Mouse (Mus musculus) ES-E14 (cell line): Measurements from ENCODE around the gene Herc4. TPM values are rescaled to one million over a fixed set of nuclear protein-coding genes. Genes with fewer than 3 reads are reported as not detected.

Source experiments
- DNase-seq: peaks from one replicate; pipeline ENCODE4 v3.0.0-alpha.2; 2013; ENCODE audit warnings: low read depth, low spot score
- H3K27ac ChIP-seq: 2 replicates; pipeline ENCODE4 v1.5.1; 2012; ENCODE audit warnings: low read depth, mild to moderate bottlenecking, low read length, moderate library complexity, mixed read lengths; ENCODE audit not compliant: poor library complexity, insufficient read depth, severe bottlenecking
- H3K36me3 ChIP-seq: 2 replicates; pipeline ENCODE4 v1.6.1; 2012; ENCODE audit warnings: mild to moderate bottlenecking, low read length, moderate library complexity, mixed read lengths; ENCODE audit not compliant: control insufficient read depth, poor library complexity, insufficient read depth, severe bottlenecking
- H3K4me1 ChIP-seq, 2 experiments: fragments of 150-350 bp in 1 of 2; sonication (generic) in 1 of 2; 2 replicates each; pipeline ENCODE4 v1.6.1; 2012; ENCODE audit warnings: low read length in 2 of 2, mild to moderate bottlenecking in 1 of 2, mixed read lengths in 1 of 2; ENCODE audit not compliant: control insufficient read depth in 2 of 2, insufficient read depth in 2 of 2, poor library complexity in 1 of 2
- H3K4me3 ChIP-seq, 2 experiments: fragments of 150-350 bp in 1 of 2; sonication (generic) in 1 of 2; 2 replicates each; pipeline ENCODE4 v1.5.1; 2012; ENCODE audit warnings: low read length in 2 of 2, low read depth in 1 of 2, mild to moderate bottlenecking in 1 of 2, mixed read lengths in 1 of 2; ENCODE audit not compliant: insufficient read depth in 1 of 2, poor library complexity in 1 of 2, severe bottlenecking in 1 of 2
- H3K9ac ChIP-seq: 2 replicates; pipeline ENCODE4 v1.6.1; 2012; ENCODE audit warnings: low read depth, mild to moderate bottlenecking, low read length, mixed read lengths; ENCODE audit not compliant: poor library complexity, insufficient read depth, severe bottlenecking
- H3K9me3 ChIP-seq: fragments of 150-350 bp; sonication (generic); 2 replicates; pipeline ENCODE4 v1.6.1; 2012; ENCODE audit warnings: low read depth, mild to moderate bottlenecking, low read length; ENCODE audit not compliant: control insufficient read depth, insufficient read depth
- CHD2 ChIP-seq: IDR thresholded peaks from 2 replicates; pipeline ENCODE4 v1.6.1; 2014; ENCODE audit warnings: mild to moderate bottlenecking, low read depth, low read length, inconsistent platforms
- HCFC1 ChIP-seq: IDR thresholded peaks from 2 replicates; pipeline ENCODE4 v1.6.1; 2012; ENCODE audit warnings: low read length, inconsistent platforms, borderline replicate concordance; ENCODE audit not compliant: insufficient read depth
- MAFK ChIP-seq: IDR thresholded peaks from 2 replicates; pipeline ENCODE4 v1.6.1; 2014; ENCODE audit warnings: mild to moderate bottlenecking, low read depth, low read length, inconsistent platforms; ENCODE audit not compliant: insufficient read depth
- ZC3H11A ChIP-seq: IDR thresholded peaks from 2 replicates; pipeline ENCODE4 v1.6.1; 2012; ENCODE audit warnings: low read depth, mild to moderate bottlenecking, inconsistent platforms, low read length, borderline replicate concordance
- ZNF384 ChIP-seq: IDR thresholded peaks from 2 replicates; pipeline ENCODE4 v1.6.1; 2012; ENCODE audit warnings: low read depth, low read length, inconsistent platforms
- in situ Hi-C, 2 experiments: fragments of 600-800 bp; cut with MboI; formaldehyde crosslinking; loops; one replicate each; pipeline ENCODE4 v1.15.1; 2025; ENCODE audit warnings: low sequenced_read_pairs in 2 of 2, inconsistent platforms in 1 of 2; ENCODE audit not compliant: unreplicated experiment in 2 of 2
- total RNA-seq: library from RNA; depleted of rRNA; stranded (reverse); fragments of 300-350 nt; gene quantifications from 2 replicates; pipeline ENCODE4 v1.2.3, GENCODE M21; 2012; rRNA removed

The Herc4 gene
- total RNA-seq, 1 experiment = 87.9 TPM

GRCm38 (mm10) chr10:63365918-63366455 lies 122.4 kb downstream of the Herc4 start:
- in situ Hi-C loops = no loop called here
- DNase-seq = peak; percentile 49
- Histone ChIP-seq H3K4me3 (peak overlapping the region; percentile 50 to 69), H3K9me3 (no peaks in the 10 kb centered on the region), H3K36me3 (no peaks in the 10 kb centered on the region), H3K9ac (peak overlapping the region; percentile 51; the same call in 1 of the 2 replicates), H3K27ac (peak overlapping the region; percentile 84; the same call in 1 of the 2 replicates), H3K4me1 (peaks cover 0 to 15% of the 10 kb centered on the region in 2 experiments; a peak in 2 of 4 replicates)
- TF ChIP-seq CHD2 = 0 out of 2 replicates have a peak, but pooled peaks have one; percentile 30
- no peak for TF ChIP-seq ZC3H11A

GRCm38 (mm10) chr10:63367386-63367785 lies 123.8 kb downstream of the Herc4 start:
- H3K36me3 ChIP-seq = no peaks in the 10 kb centered on the region
- no peak overlapping the region for H3K9ac ChIP-seq
- H3K4me3 ChIP-seq = peak overlapping the region in 1 of 2 experiments; percentile 18; a peak in 1 of 4 replicates
- DNase-seq = no peak
- in situ Hi-C loops = no loop called here
- peaks cover 0 to 14% of the 10 kb centered on the region in 2 experiments; a peak in 2 of 4 replicates for H3K4me1 ChIP-seq
- no peaks in the 10 kb centered on the region for H3K9me3 ChIP-seq
- H3K27ac ChIP-seq = no peak overlapping the region; the same call in 1 of the 2 replicates
- TF ChIP-seq ZNF384 = no peak
- TF ChIP-seq HCFC1 = no peak
- no peak for TF ChIP-seq CHD2
- no peak for TF ChIP-seq ZC3H11A
- no peak for TF ChIP-seq MAFK

Other genes with a start within 250 kb of the Herc4 start
- 23.8 and 25.7 TPM in 2 replicates for gene Hnrnph3, start 219.6 kb upstream of the Herc4 start, total RNA-seq
- gene Pbld2, start 219.5 kb upstream of the Herc4 start, total RNA-seq = 0.58 and 2.1 TPM in 2 replicates
- 3.6 and 4.1 TPM in 2 replicates for gene Pbld1, start 183.6 kb upstream of the Herc4 start, total RNA-seq
- 0.16 TPM in 1 of 2 replicates, not detected in the other for gene Atoh7, start 144.2 kb upstream of the Herc4 start, total RNA-seq
- 1.0 and 1.1 TPM in 2 replicates for gene Mypn, start 39.9 kb upstream of the Herc4 start, total RNA-seq
- gene Sirt1, start 137.9 kb downstream of the Herc4 start, total RNA-seq = 27.1 and 34.5 TPM in 2 replicates
- 4.7 and 8.4 TPM in 2 replicates for gene Dnajc12, start 138.6 kb downstream of the Herc4 start, total RNA-seq
- gene Gm7075, start 178.0 kb downstream of the Herc4 start, total RNA-seq = 1.7 and 2.2 TPM in 2 replicates
- gene Ctnna3, start 186.3 kb downstream of the Herc4 start, total RNA-seq = not detected in 2 replicates